Mouse (Mus musculus): ENCODE data around the gene Efl1.
"Not testable (repeated sequence)": the region's sequence is repeated elsewhere in the genome, so short reads cannot be mapped to it uniquely, and the experiment has no call there.

Efl1 gene

DNA sequence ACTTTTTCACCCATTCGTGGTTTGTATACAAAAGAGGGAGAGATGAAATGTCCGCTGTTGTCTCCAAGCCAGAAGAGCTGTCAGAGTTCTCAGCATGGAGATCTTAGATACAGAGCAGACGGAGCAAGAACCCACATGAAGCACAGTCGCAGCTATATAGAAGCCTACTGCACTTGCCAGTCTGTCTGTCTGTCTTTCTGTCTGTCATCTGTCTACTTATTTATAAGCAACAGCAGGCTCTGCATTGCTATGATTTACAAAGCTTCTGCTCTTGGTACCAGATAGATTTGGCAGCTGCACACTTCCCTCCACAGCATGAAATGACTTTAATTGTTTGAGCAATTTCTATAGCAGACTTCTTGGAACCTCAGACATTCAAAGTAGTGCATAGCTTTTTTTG, 110.1 kb downstream of the Efl1 start:
- in situ Hi-C loops (cut with MboI, MseI): no loop called here

DNA sequence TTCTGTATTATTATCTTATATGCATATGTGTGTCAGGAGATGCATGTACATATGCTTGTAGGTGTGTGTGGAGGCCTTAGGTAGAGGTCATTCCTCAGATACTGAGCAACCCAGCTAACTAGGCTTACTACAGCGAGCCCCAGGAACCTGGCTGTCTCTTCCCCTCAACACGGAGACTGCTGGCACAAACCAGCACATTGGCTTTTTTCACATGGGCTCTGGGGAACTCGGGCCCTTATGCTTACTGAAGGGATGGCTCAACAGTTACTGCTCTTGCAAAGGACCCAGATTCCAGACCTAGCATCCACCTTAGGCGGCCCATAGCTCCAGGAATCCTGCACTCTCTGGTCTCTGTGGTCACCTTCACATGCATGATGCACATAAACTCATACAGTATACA, 110.7 kb downstream of the Efl1 start:
- in situ Hi-C loops (cut with MboI, MseI): no loop called here

DNA sequence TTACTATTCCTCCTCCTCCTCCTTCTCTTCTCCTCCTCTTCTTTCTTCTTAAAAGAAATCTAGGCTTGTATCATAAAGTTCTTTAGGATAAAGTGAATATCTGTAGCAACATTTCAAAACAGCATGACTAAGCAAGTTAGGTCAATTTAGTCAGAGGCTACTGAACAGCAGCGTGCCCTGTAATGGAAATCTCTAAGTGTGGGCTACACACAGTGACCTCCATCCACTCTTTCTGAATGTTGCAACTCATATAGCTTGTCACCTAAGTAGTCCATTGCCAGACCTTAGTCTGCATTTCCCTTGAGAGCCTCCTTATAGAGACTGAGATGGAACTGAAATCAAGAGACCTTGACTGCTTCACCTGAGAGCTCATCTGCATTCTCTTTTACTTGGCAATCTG, 116.5 kb downstream of the Efl1 start:
- in situ Hi-C loops (cut with MboI, MseI): no loop called here

DNA sequence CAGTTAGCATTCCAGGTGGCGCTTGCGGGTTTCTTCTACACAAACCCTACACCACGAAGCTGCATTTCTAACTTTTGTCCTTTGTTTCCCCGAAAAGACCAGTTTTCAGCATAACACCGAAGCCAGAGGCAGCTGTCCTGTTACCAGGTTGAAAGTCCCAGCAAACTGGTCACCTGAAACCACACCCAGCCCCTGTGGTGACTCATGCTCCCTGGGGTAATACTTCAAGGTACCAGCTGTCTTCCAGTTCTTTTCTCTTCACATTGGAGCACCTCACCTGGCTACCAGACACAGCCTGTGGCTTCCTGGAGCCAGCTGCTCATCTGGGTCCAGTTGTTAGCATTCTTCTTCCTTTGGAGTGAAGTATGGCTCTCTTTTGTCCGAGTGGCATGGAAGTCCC, 118.2 kb downstream of the Efl1 start:
- in situ Hi-C loops (cut with MboI, MseI): no loop called here

DNA sequence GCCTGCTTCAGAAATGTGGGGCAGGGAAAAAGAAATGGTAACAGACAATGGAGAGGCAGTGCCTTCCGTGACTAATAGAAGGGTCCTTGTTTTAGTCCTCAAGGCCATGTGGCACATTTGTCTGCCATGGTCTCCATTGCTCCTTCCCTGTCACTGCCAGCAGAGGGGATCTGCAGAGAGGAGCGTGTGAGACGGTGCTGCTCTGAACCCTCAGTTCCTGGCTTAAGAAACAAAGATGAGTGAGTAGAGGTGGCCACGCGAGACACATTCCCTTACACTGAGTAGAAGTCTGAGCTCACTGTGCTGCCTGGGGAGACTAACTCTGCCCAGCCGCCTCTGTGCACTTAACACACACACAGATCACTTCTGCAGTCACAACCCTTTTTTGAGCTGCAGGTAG, 121.8 kb downstream of the Efl1 start:
- in situ Hi-C loops (cut with MboI, MseI): no loop called here

DNA sequence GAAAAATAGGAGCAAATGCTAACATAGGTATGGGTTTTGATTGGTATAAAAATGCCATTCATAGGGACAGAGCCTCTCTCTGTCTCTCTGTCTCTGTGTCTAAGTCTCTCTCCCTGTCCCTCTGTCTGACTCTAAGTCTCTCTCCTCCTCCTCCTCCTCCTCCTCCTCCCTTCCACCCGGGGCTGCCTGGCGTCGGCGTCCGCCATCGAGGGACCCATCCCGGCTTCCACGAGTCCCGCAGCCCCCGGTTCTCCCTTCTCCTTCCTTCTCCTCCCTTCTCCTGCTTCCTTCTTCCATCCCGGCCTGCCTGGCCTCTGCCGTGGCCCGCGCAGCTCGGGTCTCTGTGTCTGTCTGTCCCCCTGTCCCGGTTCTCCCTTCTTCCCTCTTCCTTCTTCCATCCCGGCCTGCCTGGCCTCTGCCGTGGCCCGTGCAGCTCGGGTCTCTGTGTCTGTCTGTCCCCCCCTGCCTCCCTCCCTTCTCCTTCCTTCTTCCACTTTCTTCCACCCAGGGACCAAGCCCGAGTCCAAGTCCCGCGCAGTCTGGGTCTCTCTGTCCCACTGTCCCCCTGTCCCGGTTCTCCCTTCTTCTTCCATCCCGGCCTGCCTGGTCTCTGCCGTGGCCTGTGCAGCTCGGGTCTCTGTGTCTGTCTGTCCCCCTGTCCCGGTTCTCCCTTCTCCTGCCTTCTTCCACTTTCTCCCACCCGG, 122.7 kb downstream of the Efl1 start:
- in situ Hi-C loops (cut with MboI, MseI): not testable (repeated sequence)

DNA sequence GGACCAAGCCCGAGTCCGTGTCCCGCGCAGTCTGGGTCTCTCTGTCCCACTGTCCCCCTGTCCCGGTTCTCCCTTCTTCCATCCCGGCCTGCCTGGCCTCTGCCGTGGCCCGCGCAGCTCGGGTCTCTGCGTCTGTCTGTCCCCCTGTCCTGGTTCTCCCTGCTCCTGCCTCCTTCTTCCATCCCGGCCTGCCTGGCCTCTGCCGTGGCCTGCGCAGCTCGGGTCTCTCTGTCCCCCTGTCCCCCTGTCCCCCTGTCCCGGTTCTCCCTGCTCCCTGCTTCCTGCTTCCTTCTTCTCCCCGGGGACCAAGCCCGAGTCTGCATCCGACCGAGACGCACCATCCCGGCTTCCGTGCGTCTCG, 123.2 kb downstream of the Efl1 start:
- in situ Hi-C loops (cut with MboI, MseI): not testable (repeated sequence)

DNA sequence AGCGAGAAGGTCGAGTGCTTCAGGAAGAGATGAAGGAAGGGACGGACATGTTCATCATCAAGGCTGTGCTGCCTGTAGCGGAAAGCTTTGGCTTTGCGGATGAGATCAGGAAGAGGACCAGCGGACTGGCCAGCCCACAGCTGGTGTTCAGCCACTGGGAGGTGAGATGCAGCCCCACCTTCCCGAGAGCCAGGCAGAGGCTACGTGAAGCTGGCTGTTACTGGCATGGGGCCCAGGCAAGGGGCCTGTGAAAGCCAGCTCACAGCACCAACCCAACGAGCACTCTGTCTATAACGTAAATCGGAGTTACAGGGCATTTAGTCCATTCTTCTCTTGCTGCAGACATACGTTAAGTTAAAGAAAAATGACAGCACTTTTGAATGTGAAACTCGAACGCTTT, 124.1 kb downstream of the Efl1 start:
- in situ Hi-C loops (cut with MboI, MseI): no loop called here

DNA sequence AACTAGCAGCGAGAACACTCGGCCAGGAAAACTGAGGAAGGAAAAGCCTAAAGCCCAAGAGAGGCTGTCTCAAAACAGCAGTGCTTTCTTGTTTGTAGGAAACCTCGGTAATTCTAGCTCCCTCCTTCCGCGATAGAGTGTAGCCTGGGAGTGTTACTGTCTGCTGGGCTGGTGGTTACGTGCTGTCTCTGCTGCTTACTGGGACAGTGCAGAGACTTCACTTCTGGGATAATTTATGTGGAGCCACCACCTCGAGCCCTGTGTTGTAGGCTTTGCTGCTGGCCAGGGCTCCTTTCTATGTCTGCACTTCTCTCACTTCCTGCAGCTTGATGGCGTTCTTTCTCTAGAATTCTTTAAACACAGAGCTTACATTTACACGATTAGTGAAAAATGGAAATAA, 124.7 kb downstream of the Efl1 start:
- in situ Hi-C loops (cut with MboI, MseI): no loop called here

DNA sequence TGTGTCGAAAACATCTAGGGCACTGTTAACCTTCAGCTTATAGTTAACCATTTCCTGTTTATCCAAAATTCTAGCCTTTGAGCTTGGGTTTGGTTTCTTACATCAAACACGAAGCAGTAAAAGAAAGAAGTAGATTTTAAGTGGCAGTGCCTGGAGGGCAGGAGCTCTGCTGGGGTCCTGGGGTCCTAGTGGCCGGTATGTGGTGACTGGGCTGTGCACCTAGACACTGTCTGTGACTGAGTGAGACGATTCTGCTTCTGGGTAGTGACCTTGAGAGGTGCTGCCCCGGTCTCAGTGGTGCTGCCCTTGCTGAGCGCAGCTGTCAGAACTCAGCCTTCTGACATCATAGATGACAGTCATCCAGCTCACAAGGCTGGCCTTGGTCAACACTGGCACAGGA, 125.5 kb downstream of the Efl1 start:
- in situ Hi-C loops (cut with MboI, MseI): no loop called here

DNA sequence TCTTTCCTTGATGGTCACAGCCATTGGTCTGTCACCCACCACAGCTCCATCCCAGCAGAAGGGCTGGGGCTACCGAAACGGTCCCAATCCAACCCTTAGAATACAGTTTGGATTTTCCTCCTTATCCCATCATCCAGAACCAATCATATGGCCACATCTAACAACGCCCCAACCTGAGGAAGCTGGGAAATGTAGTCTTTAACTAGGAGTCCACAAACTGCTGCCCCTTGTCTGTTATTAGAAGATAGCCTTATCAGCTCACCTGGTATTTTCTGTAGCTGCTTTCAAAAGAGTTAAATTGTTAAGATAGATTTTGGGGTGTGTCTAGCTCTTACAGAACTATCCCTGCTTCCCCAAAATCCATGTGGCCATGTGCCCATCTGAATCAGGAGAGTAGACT, 126.7 kb downstream of the Efl1 start:
- in situ Hi-C loops (cut with MboI, MseI): no loop called here

DNA sequence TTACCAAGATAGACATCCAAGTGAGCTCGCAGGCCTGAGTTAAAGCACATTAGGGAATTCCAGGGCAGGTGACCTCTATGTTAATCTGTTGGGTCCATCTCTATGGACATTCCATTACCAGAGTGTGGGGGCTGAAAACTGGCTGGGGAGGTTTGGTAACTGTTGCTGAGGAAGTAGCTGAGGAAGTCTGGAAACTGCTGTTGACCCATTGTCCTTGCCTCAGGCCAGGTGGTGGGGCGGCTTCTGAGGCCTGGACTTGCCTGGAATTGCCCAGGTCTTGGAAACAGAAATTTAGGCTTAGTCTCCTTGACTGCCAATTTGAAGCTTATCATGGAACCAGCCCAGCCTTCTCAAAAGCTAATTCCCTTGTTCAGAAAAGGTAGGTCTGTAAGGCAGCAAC, 134.7 kb downstream of the Efl1 start:
- in situ Hi-C loops (cut with MboI, MseI): no loop called here

DNA sequence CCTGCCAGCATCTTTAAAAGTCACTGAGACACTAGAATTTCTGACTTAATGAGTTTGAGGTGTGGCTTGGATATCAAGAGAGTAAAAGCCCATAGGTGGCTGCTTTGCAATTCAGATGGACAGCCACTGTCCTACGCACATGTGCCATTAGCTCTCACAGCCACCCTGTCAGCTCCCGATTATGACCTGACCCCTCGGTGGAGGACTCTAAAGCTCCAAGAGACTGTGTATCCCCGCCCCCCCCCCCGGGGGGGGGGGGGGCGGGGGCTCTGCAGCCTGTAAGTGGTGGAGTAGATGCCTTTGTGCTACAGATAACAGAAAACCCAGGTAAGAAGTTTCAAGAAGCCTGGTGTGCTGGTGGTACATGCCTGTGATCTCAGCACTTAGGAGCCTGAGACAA, 135.3 kb downstream of the Efl1 start:
- in situ Hi-C loops (cut with MboI, MseI): no loop called here

DNA sequence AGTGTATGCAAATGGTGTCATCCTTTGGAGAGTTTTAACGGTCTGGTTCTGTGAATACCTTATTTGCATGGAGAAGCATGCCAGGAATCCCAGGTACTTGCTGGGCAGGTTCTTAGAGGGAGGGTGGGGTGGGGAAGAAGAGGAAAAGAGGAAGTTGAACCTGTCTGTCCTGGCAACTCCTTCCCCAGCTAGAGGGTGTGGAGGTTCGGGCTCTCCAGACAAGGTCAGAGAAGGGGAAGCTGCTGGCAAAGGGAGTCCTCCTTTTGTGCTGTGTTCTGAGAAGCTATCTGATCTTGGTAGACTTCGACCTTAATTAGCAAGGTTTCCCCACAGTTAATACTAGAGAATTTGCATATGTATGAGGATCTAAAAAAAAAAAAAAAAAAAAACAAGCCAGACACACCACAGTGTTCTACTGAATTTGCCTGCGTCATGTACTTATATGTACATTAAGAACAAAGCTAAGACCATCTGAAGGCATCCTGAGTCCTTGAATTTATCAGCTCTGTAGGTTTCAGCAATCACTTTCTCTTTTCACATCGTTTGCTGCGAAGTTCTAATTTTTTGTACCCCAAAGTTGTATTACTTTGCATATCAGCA, 137.0 kb downstream of the Efl1 start:
- in situ Hi-C loops (cut with MboI, MseI): no loop called here

DNA sequence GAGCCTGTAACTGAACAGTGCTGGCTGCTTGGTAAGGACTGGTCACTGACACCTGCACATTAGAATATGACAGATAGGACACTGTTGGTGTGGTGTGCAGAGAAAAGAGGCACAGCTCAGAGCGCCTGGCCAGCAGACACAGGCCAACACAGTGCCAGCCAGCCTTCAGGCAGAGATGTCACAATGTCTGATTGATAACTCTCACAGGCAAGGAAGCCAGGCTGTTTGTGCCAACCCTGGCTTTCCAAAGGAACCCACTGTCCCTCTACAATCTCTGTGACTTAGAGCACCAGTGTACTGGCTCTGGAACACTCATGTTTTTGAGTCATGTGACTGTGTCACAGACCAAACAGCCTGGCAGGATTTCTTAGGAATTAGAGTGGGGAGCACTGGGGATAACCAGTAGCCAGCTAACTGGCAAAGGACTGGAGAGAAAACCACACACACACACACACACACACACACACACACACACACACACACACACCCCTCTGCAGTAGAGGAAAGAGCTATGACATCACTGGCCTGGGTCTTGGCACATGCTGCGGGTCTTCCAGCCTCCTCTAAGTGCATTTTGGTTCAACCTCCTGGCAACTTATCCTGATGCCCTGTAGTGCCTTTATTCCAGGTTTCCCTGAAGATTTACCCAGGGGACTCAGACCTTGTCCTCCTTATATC, 137.7 kb downstream of the Efl1 start:
- in situ Hi-C loops (cut with MboI, MseI): no loop called here

DNA sequence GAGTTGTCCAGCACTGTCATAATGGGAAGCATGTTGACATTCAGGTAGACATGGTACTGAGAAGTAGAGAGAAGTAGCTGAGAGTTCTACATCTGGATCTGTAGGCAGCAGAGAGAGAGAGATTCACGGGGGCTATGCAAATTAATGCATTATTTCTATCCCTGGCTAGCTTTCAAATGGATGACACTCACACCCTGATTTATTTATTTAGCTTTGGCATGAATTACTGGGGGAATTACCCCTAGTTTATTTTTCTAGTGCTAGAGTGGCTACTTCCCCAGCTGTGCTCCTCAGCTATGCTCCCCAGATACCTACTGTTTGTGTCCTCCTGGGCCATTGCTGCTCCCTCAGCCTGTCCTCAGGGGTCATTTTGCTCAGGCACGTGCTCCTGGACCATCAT, 144.2 kb downstream of the Efl1 start:
- in situ Hi-C loops (cut with MboI, MseI): no loop called here

DNA sequence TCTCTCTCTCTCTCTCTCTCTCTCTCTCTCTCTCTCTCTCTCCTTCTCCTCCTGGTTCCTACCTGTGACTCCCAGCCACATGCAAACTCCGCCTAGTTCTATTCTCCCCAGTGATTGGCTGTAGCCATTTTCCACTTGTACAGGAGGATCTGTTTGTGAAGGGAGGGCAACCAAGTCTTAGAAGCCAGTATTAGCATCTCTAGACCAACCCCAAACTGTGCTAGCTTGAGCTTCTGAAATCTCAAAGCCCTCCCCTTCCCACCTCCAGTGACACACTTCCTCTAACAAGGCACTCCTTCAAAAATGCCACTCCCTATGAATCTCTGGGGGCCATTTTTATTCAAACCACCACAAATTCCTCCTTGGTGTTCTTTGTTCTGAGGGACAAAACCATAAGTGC, 144.7 kb downstream of the Efl1 start:
- in situ Hi-C loops (cut with MboI, MseI): no loop called here

DNA sequence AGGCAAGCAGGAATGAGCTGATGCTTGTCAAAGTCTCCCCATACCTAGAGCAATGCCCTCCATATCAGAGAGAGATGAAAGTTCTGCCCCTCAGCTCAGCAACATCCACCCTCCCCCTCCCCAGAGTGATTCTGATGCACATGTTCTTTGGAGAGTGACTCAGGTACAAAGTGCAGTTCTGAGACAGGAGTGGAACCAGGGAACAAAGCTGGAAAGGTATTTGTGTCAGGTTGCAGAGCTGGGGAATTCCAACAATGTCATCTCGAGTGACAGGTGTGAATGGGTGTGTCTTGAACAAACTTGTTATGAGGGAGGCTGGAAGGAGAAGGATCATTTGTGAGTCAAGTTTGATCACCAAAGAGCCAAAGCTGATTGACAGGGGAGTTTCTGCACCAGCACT, 146.1 kb downstream of the Efl1 start:
- in situ Hi-C loops (cut with MboI, MseI): no loop called here

DNA sequence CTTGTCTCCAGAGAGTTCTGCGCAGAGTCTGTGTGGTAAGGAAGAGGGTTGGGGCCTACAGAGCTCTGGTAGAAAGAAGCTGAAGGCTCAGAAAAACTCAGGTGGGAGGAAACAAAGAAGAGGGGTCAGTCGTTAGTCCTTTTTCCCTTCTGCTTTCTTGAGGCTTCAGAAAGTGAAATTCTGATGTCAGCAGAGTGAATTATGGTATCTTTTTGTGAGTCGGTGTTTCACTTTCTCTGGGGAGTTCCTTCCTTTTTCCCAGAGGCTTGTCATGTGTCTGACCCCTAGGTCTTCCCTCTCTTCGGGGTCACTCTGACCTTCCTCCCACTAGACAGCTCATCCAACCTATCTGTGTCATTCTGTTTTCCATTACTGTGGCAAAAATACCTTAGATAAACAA, 153.8 kb downstream of the Efl1 start:
- in situ Hi-C loops (cut with MboI, MseI): no loop called here

DNA sequence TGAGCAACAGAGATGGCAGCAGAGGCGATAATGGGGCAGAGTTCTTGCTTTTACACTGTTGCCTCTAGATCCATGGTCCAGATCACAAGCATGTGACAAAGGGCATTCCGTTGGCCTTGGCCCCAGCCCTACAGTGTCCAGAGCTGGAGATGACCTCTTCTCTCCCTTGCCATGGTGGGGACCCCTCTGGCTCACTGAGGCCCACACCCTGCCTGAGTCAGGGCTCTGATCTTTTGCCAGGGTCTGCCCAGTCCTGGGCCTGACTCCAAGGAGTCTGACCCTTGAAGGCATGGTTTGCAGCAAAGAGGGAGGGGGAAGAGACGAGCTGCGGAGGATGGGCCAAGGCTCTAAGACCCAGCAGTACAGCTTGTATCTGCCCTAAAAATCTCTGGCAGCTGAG, 159.8 kb downstream of the Efl1 start:
- in situ Hi-C loops (cut with MboI, MseI): no loop called here

DNA sequence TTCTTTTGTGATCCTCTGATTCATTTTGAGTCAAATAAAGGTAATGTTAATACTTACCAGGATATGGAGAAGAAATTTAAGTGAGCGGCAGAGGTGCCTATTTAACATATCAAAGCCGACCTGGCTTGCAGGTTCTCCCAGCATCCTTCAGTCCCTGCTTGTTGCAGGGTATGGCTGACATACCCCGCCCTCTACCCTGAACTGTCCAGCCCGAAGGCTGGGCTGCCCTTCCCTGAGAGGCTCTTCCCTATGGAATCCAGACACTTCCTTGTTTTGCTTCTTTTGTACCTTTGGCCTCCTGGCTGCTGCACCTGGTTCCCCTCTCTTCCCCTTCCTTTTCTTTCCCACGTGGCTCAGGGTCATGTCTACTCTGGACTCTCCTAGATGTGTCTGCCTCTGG, 160.7 kb downstream of the Efl1 start:
- in situ Hi-C loops (cut with MboI, MseI): no loop called here

DNA sequence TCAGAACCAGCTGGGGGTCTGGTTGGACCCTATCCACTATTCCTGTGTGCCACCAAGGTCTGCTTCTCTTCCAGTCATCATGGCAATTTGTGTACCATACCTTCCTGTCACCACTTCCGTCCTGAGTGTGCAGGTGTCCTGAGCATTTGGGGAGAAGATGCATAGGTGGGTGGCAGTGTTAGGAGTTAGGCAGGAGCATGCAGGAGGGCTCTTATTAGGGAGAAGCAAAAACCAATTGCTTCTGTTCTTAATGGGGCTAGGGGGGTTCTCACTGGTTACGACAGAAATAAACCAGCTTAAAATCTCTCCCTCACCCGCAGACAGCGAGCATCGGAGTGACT, 162.4 kb downstream of the Efl1 start:
- in situ Hi-C loops (cut with MboI, MseI): no loop called here

DNA sequence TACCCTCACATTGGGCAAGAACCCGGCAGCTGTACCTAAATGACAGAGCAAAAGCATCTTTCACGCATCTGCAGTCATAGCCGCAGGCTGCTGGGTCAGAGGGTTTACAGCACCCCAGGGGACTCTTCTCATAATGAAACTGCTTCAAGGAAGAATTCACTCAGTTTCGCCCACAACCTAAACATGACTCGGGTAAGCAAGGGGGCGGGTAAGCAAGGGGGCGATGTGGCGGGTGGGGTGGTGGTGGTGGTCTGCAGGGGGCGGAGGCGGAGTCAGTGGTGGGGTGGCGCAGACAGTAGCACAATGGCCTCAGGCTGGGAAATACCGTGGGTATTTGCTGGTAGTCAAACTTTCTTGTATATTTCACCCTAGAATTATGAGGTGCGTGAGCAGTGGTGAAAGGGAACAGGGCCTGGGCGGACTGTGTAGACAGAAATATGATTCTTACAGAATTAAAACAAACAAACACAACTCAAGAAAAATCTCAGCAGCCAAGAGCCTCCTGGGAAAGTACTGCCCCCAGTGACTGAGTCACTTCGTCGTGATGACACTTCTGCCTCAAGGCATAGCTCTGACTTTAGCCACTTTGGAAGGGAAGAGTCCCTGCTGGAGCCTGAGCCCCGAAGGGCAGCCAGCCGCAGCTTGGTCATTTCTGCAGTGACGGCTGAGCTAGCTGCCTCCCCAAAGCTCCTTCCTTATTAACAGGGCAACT, 162.9 kb downstream of the Efl1 start:
- in situ Hi-C loops (cut with MboI, MseI): no loop called here

Measured in T-helper 1 cell (primary cell).